In the genomic region with DNA sequence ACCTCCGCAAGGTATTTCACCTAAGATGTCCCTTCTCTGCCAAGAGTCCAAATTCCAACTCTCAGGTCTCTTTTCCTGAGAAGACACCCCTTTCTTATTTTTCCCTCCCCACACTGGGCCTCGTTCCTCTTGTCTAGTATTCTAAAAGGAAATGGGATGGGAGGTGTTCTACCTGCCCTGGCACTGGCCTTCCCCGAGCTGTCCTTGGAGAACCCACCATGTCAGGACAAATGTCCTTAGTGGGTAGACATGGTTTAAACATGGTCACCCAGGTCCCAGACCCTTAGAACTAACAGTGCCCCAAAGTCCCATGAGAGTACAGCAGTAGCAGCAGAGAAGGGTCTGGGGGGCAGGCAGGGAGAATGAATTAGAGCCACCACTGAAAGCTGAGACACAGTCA, we compare ENCODE assay signal across 31 mouse cellular contexts. TPM values are rescaled to one million over a fixed set of nuclear protein-coding genes. Genes with fewer than 3 reads are reported as not detected.
DNase-seq lines count a peak whose midpoint lies in the region; ATAC-seq and TF ChIP-seq lines count a peak whose summit lies in the region.
"Had no signal": no experiment of that assay in that cellular context is flagged by ENCODE, and none has a peak within 500 bp of the region (broad histone marks: within the 10 kb centered on the region; RNA-seq: fewer than 3 reads in every experiment).

No protein-coding gene starts in this region.

- peak overlapping the region; percentile 95 for H3K27ac ChIP-seq in gastrocnemius, adult 2 months
- peak overlapping the region; percentile 54 for H3K27ac ChIP-seq in heart, embryonic 13.5 days (replicated peaks)
- peak overlapping the region; percentile 63; the same call in 1 of the 2 replicates for H3K27ac ChIP-seq in heart, embryonic 16.5 days (ENCODE audit: low read length)
- H3K27ac ChIP-seq in kidney, embryonic 15.5 days = peak overlapping the region; percentile 41; the same call in 1 of the 2 replicates
- no peak overlapping the region for H3K27ac ChIP-seq in kidney, embryonic 16.5 days (ENCODE audit: low read length)
- H3K27ac ChIP-seq: embryonic facial prominence, embryonic 10.5 days; embryonic facial prominence, embryonic 13.5 days; forebrain, embryonic 12.5 days; forebrain, embryonic 15.5 days; hindbrain, embryonic 14.5 days; hindbrain, postnatal 0 days had no signal

- 74% methylated on average over 3 of the region's 3 CpGs for WGBS in heart, embryonic 13.5 days
- 78% methylated on average over 3 of the region's 3 CpGs for WGBS in heart, embryonic 16.5 days
- WGBS in kidney, embryonic 15.5 days = 87% methylated on average over 3 of the region's 3 CpGs
- 82% methylated on average over 3 of the region's 3 CpGs for WGBS in kidney, embryonic 16.5 days

- DNase-seq in gastrocnemius, adult 2 months = no peak
- DNase-seq in gastrocnemius, adult 18-20 months (ENCODE audit: low spot score) = no peak
- DNase-seq in heart, postnatal 36 days = no peak
- DNase-seq in heart, adult 9 months (ENCODE audit: low spot score in 2 of 2) = no peak
- DNase-seq: adrenal gland, postnatal 25 days; B cell, adult 2 months; cerebellum, adult 11-12 months; cerebellum, adult 8-10 months; cerebellum, postnatal 10 days; cerebellum, postnatal 36 days; embryo, embryonic 11 days; gastrocnemius, postnatal 14 days; kidney, adult 18-20 months had no signal

- intact Hi-C loops in gastrocnemius, adult 2 months (cut with DNase I) = no loop called here
- intact Hi-C loops in heart, postnatal 36 days (cut with DNase I) = no loop called here

- TF ChIP-seq CTCF in gastrocnemius, adult 2 months (IDR thresholded peaks at IDR 0.05) = no peak

- H3K4me3 ChIP-seq in gastrocnemius, adult 2 months = no peak overlapping the region
- H3K4me3 ChIP-seq in heart, embryonic 13.5 days = no peak overlapping the region
- H3K4me3 ChIP-seq in heart, embryonic 16.5 days (ENCODE audit: low read length) = no peak overlapping the region
- no peak overlapping the region for H3K4me3 ChIP-seq in kidney, embryonic 15.5 days (replicated peaks)
- no peak overlapping the region for H3K4me3 ChIP-seq in kidney, embryonic 16.5 days (ENCODE audit: low read length)
- H3K4me3 ChIP-seq: embryonic facial prominence, embryonic 10.5 days; embryonic facial prominence, embryonic 13.5 days; erythroblast, embryonic 14.5 days; forebrain, embryonic 12.5 days; forebrain, embryonic 15.5 days; heart, adult 2 months had no signal

- ATAC-seq in heart, embryonic 13.5 days (ENCODE audit: extremely low read depth, insufficient number of reproducible peaks, low FRiP score, low TSS enrichment) = no peak
- no peak for ATAC-seq in heart, embryonic 16.5 days (replicated peaks; ENCODE audit: extremely low read depth, insufficient read depth, low FRiP score)
- no peak for ATAC-seq in kidney, embryonic 15.5 days (replicated peaks; ENCODE audit: low FRiP score)
- no peak for ATAC-seq in kidney, embryonic 16.5 days (ENCODE audit: low FRiP score, low TSS enrichment)
- ATAC-seq: forebrain, embryonic 15.5 days; hindbrain, postnatal 0 days; inflammation-experienced regulatory T-cells, adult 6 months; intestine, embryonic 16.5 days; Patski had no signal

- H3K27me3 ChIP-seq in heart, embryonic 13.5 days (replicated peaks) = peaks cover 25% of the 10 kb centered on the region
- no peaks in the 10 kb centered on the region for H3K27me3 ChIP-seq in heart, embryonic 16.5 days (ENCODE audit: control insufficient read depth, insufficient read depth, low read length)
- peaks cover 31% of the 10 kb centered on the region for H3K27me3 ChIP-seq in kidney, embryonic 15.5 days
- H3K27me3 ChIP-seq in kidney, embryonic 16.5 days (ENCODE audit: insufficient read depth, low read length) = peaks cover 17% of the 10 kb centered on the region
- H3K27me3 ChIP-seq: Patski had no signal

- H3K4me1 ChIP-seq in heart, embryonic 13.5 days = peaks cover 61% of the 10 kb centered on the region
- H3K4me1 ChIP-seq in heart, embryonic 16.5 days (ENCODE audit: control insufficient read depth, insufficient read depth, low read length) = peaks cover 60% of the 10 kb centered on the region
- H3K4me1 ChIP-seq in kidney, embryonic 15.5 days = peaks cover 41% of the 10 kb centered on the region
- H3K4me1 ChIP-seq in kidney, embryonic 16.5 days (ENCODE audit: insufficient read depth, low read length) = peaks cover 22% of the 10 kb centered on the region

- H3K9ac ChIP-seq in heart, embryonic 13.5 days = peak overlapping the region; percentile 58; the same call in 1 of the 2 replicates
- H3K9ac ChIP-seq in heart, embryonic 16.5 days (ENCODE audit: low read length) = peak overlapping the region; percentile 55
- no peak overlapping the region for H3K9ac ChIP-seq in kidney, embryonic 15.5 days
- H3K9ac ChIP-seq in kidney, embryonic 16.5 days (replicated peaks; ENCODE audit: low read length) = no peak overlapping the region
- H3K9ac ChIP-seq: embryonic facial prominence, embryonic 13.5 days; forebrain, embryonic 12.5 days; forebrain, embryonic 15.5 days; hindbrain, embryonic 14.5 days had no signal

- no peaks in the 10 kb centered on the region for H3K9me3 ChIP-seq in heart, embryonic 13.5 days
- no peaks in the 10 kb centered on the region for H3K9me3 ChIP-seq in heart, embryonic 16.5 days (replicated peaks; ENCODE audit: control insufficient read depth, low read length)
- H3K9me3 ChIP-seq in kidney, embryonic 15.5 days (replicated peaks) = no peaks in the 10 kb centered on the region
- H3K9me3 ChIP-seq in kidney, embryonic 16.5 days (ENCODE audit: low read length) = no peaks in the 10 kb centered on the region
- H3K9me3 ChIP-seq: embryonic facial prominence, embryonic 10.5 days; embryonic facial prominence, embryonic 13.5 days; forebrain, embryonic 12.5 days; forebrain, embryonic 15.5 days had no signal

- H3K36me3 ChIP-seq in heart, embryonic 13.5 days = peaks cover 25% of the 10 kb centered on the region
- H3K36me3 ChIP-seq in heart, embryonic 16.5 days (ENCODE audit: control insufficient read depth, insufficient read depth) = peaks cover 14% of the 10 kb centered on the region
- 0 out of 2 replicates have a peak, but pooled peaks cover 2% of the 10 kb centered on the region for H3K36me3 ChIP-seq in kidney, embryonic 15.5 days
- no peaks in the 10 kb centered on the region for H3K36me3 ChIP-seq in kidney, embryonic 16.5 days (ENCODE audit: insufficient read depth, low read length)
- H3K36me3 ChIP-seq: embryonic facial prominence, embryonic 10.5 days; embryonic facial prominence, embryonic 13.5 days; forebrain, embryonic 12.5 days; forebrain, embryonic 15.5 days; G1E had no signal

- peak overlapping the region; percentile 44 for H3K4me2 ChIP-seq in heart, embryonic 13.5 days
- H3K4me2 ChIP-seq in heart, embryonic 16.5 days (ENCODE audit: low read depth, low read length) = peak overlapping the region; percentile 82
- no peak overlapping the region for H3K4me2 ChIP-seq in kidney, embryonic 15.5 days
- H3K4me2 ChIP-seq in kidney, embryonic 16.5 days (replicated peaks; ENCODE audit: low read depth, low read length) = no peak overlapping the region
- H3K4me2 ChIP-seq: embryonic facial prominence, embryonic 13.5 days; forebrain, embryonic 12.5 days; forebrain, embryonic 15.5 days; hindbrain, embryonic 14.5 days had no signal

RNA-seq across cellular contexts. Expression of a gene that starts 4.9 kb away (rescaled TPM):
- total RNA-seq in gastrocnemius, adult 2 months (2021) = 10 to 100 TPM; 63.4 to 87.3 TPM
- total RNA-seq in gastrocnemius, adult 18-20 months (2021) = 10 to 100 TPM; 68.0 to 69.5 TPM
- 101 and 110 TPM in 2 replicates for polyA plus RNA-seq in heart, embryonic 13.5 days (2015; fragmentation: Nextera tagmentation; extraction: Ambion mirVana)
- 100 to 1,000 TPM; 117 to 135 TPM for total RNA-seq in heart, postnatal 36 days (2021)
- polyA plus RNA-seq in heart, embryonic 16.5 days (2015; fragmentation: Nextera tagmentation; extraction: Ambion mirVana) = 268 and 275 TPM in 2 replicates
- 52.2 and 55.3 TPM in 2 replicates for polyA plus RNA-seq in kidney, embryonic 15.5 days (2015; fragmentation: Nextera tagmentation; extraction: Ambion mirVana)
- polyA plus RNA-seq in kidney, embryonic 16.5 days (2015; fragmentation: Nextera tagmentation; extraction: Ambion mirVana) = 70.1 and 76.9 TPM in 2 replicates
- total RNA-seq: CH12.LX, G1E had no signal
- polyA plus RNA-seq: G1E; inflammation-experienced regulatory T-cells, adult 6 months had no signal

RNA-seq across cellular contexts. Expression of a gene that starts 54.4 kb away (rescaled TPM):
- total RNA-seq in gastrocnemius, adult 2 months (2021) = 1 to 10 TPM; 2.6 to 3.1 TPM
- total RNA-seq in gastrocnemius, adult 18-20 months (2021) = 1 to 10 TPM; 1.3 to 2.8 TPM
- 0.62 and 0.71 TPM in 2 replicates for polyA plus RNA-seq in heart, embryonic 13.5 days (2015; fragmentation: Nextera tagmentation; extraction: Ambion mirVana)
- total RNA-seq in heart, postnatal 36 days (2021) = 1 to 10 TPM; 6.3 to 6.7 TPM
- polyA plus RNA-seq in heart, embryonic 16.5 days (2015; fragmentation: Nextera tagmentation; extraction: Ambion mirVana) = 2.3 and 3.1 TPM in 2 replicates
- polyA plus RNA-seq in kidney, embryonic 15.5 days (2015; fragmentation: Nextera tagmentation; extraction: Ambion mirVana) = 0.62 and 1.2 TPM in 2 replicates
- 0.95 and 1.4 TPM in 2 replicates for polyA plus RNA-seq in kidney, embryonic 16.5 days (2015; fragmentation: Nextera tagmentation; extraction: Ambion mirVana)
- total RNA-seq: CH12.LX, G1E had no signal
- polyA plus RNA-seq: erythroblast, embryonic 14.5 days; forebrain, embryonic 15.5 days; G1E; hindbrain, embryonic 11.5 days; inflammation-experienced regulatory T-cells, adult 6 months had no signal

Comparison
In these comparisons a context has a peak if more than half of its experiments do, and no peak if none do; other contexts are left out.
1. H3K4me2 ChIP-seq: peak in heart, embryonic 13.5 days (single experiment) and heart, embryonic 16.5 days (single experiment); none in kidney, embryonic 15.5 days (single experiment) and kidney, embryonic 16.5 days (single experiment).
2. H3K9ac ChIP-seq: peak in heart, embryonic 13.5 days (single experiment) and heart, embryonic 16.5 days (single experiment); none in kidney, embryonic 15.5 days (single experiment) and kidney, embryonic 16.5 days (single experiment).